ENCODE assay signal across 8 mouse cellular contexts in the genomic region with DNA sequence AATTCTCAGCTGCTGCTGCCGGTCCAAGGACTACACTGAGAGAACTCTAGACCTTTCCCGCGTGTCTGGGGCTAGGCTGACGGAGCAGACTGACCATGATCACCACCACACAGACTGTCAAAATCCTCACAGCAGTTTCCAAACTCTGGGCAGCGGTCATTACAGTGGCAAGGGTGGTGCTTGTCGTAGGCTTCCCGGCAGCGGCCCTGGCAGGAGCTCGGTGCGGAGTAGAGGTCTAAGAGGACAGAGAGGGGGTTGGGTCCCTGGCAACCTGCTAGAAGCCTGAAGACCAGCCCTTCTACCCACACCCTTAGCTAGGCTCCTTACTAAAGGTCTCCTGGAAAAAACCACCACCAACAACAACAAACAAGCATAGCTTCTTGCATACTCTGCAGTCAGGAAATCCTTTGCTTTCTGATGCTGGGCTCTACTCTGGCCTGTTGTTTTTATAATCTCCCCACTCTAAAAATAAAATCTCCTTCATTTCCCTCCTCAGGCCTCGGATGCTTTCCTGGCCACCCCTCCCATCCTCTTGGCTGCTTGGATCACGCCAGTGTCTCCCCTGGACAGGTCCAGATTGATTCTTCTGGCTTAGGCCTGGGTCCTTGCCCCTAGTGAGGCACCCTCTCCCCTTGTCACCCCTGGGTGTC. TPM values are rescaled to one million over a fixed set of nuclear protein-coding genes. Genes with fewer than 3 reads are reported as not detected.
DNase-seq lines count a peak whose midpoint lies in the region; ATAC-seq and TF ChIP-seq lines count a peak whose summit lies in the region.

No protein-coding gene starts in this region.

- H3K9me3 ChIP-seq in embryonic facial prominence, embryonic 12.5 days: no peaks in the 10 kb centered on the region
- H3K9me3 ChIP-seq in lung, postnatal 0 days (ENCODE audit: low read length): no peaks in the 10 kb centered on the region
- no peaks in the 10 kb centered on the region for H3K9me3 ChIP-seq in hindbrain, embryonic 11.5 days (ENCODE audit: control insufficient read depth, low read length)

- intact Hi-C loops in heart, postnatal 10 days (cut with DNase I): loop anchor here (2.0 kb wide), 1 partner anchor 47 kb away; the partner anchor contains the start of gene Rapgef3

- TF ChIP-seq CTCF in layer of hippocampus, adult 2 months (conservative IDR thresholded peaks at IDR 0.05): no peak
- TF ChIP-seq CTCF in lung, postnatal 0 days (IDR thresholded peaks at IDR 0.05): no peak

- H3K27ac ChIP-seq in layer of hippocampus, adult 2 months: peak overlapping the region; percentile 78
- H3K27ac ChIP-seq in embryonic facial prominence, embryonic 12.5 days: peak overlapping the region; percentile 23; the same call in 1 of the 2 replicates
- peak overlapping the region; percentile 81 for H3K27ac ChIP-seq in lung, postnatal 0 days (ENCODE audit: low read length)
- no peak overlapping the region for H3K27ac ChIP-seq in hindbrain, embryonic 11.5 days (ENCODE audit: low read depth, low read length)

- no peak overlapping the region for H3K4me2 ChIP-seq in embryonic facial prominence, embryonic 12.5 days (replicated peaks)
- H3K4me2 ChIP-seq in lung, postnatal 0 days (replicated peaks; ENCODE audit: low read depth, low read length): no peak overlapping the region
- no peak overlapping the region for H3K4me2 ChIP-seq in hindbrain, embryonic 11.5 days (replicated peaks; ENCODE audit: low read depth, low read length)

- DNase-seq in layer of hippocampus, adult 2 months (ENCODE audit: low spot score in 2 of 2): no peak
- DNase-seq in layer of hippocampus, postnatal 25 days (ENCODE audit: extremely low spot score in 1 of 2, low spot score in 1 of 2): no peak
- peak; percentile 43 to 49 for DNase-seq in heart, postnatal 10 days
- DNase-seq in lung, postnatal 0 days (ENCODE audit: low spot score): peak; percentile 48
- no peak for DNase-seq in right cerebral cortex, adult 2 months (ENCODE audit: low spot score in 2 of 2)
- no peak for DNase-seq in hindbrain, embryonic 11.5 days (ENCODE audit: low spot score)
- DNase-seq in cerebellum, adult 8-10 months: no peak

- no peaks in the 10 kb centered on the region for H3K27me3 ChIP-seq in embryonic facial prominence, embryonic 12.5 days
- H3K27me3 ChIP-seq in lung, postnatal 0 days (replicated peaks; ENCODE audit: insufficient read depth, low read length): no peaks in the 10 kb centered on the region
- H3K27me3 ChIP-seq in hindbrain, embryonic 11.5 days (ENCODE audit: control insufficient read depth, insufficient read depth, low read length): no peaks in the 10 kb centered on the region

- H3K4me3 ChIP-seq in layer of hippocampus, adult 2 months: no peak overlapping the region
- H3K4me3 ChIP-seq in embryonic facial prominence, embryonic 12.5 days: no peak overlapping the region
- no peak overlapping the region for H3K4me3 ChIP-seq in lung, postnatal 0 days (ENCODE audit: low read depth, low read length)
- no peak overlapping the region for H3K4me3 ChIP-seq in hindbrain, embryonic 11.5 days (ENCODE audit: low read depth, low read length)

- peak; percentile 60 for TF ChIP-seq EP300 in lung, postnatal 0 days (IDR thresholded peaks at IDR 0.05)

- H3K4me1 ChIP-seq in embryonic facial prominence, embryonic 12.5 days: peaks cover 9% of the 10 kb centered on the region
- peaks cover 9% of the 10 kb centered on the region for H3K4me1 ChIP-seq in lung, postnatal 0 days (ENCODE audit: insufficient read depth, low read depth, low read length)
- H3K4me1 ChIP-seq in hindbrain, embryonic 11.5 days (replicated peaks; ENCODE audit: control insufficient read depth, insufficient read depth, low read length): no peaks in the 10 kb centered on the region

- H3K9ac ChIP-seq in embryonic facial prominence, embryonic 12.5 days: no peak overlapping the region
- H3K9ac ChIP-seq in lung, postnatal 0 days (replicated peaks; ENCODE audit: low read depth): no peak overlapping the region
- H3K9ac ChIP-seq in hindbrain, embryonic 11.5 days (ENCODE audit: low read depth, low read length): no peak overlapping the region

- no peak for ATAC-seq in embryonic facial prominence, embryonic 12.5 days (ENCODE audit: insufficient number of reproducible peaks, insufficient read depth, low FRiP score, low TSS enrichment)
- peak; percentile 67 for ATAC-seq in lung, postnatal 0 days
- ATAC-seq in hindbrain, embryonic 11.5 days (ENCODE audit: low FRiP score): no peak

- no peaks in the 10 kb centered on the region for H3K36me3 ChIP-seq in embryonic facial prominence, embryonic 12.5 days
- no peaks in the 10 kb centered on the region for H3K36me3 ChIP-seq in lung, postnatal 0 days (ENCODE audit: insufficient read depth, low read length)
- H3K36me3 ChIP-seq in hindbrain, embryonic 11.5 days (ENCODE audit: control insufficient read depth, insufficient read depth, low read length): no peaks in the 10 kb centered on the region

- WGBS in embryonic facial prominence, embryonic 12.5 days: 79% methylated on average over 12 of the region's 12 CpGs
- WGBS in lung, postnatal 0 days: 64% methylated on average over 12 of the region's 12 CpGs
- 80% methylated on average over 12 of the region's 12 CpGs for WGBS in hindbrain, embryonic 11.5 days

RNA-seq across cellular contexts. Expression of gene Endou, which starts 11.0 kb away (rescaled TPM):
- under 1 TPM; 0.59 to 0.96 TPM for total RNA-seq in layer of hippocampus, adult 2 months (2021)
- total RNA-seq in layer of hippocampus, postnatal 25 days (2021): under 1 TPM; 0.59 to 0.71 TPM
- 0.09 and 0.33 TPM in 2 replicates for polyA plus RNA-seq in embryonic facial prominence, embryonic 12.5 days (2016; fragmentation: Nextera tagmentation; extraction: Ambion mirVana)
- 1 to 10 TPM; 3.8 to 4.0 TPM for total RNA-seq in heart, postnatal 10 days (2021)
- 2.1 and 2.9 TPM in 2 replicates for polyA plus RNA-seq in lung, postnatal 0 days (2015; fragmentation: Nextera tagmentation; extraction: Ambion mirVana)
- 0.11 TPM in 1 of 2 replicates, not detected in the other for polyA plus RNA-seq in hindbrain, embryonic 11.5 days (2014; fragmentation: Nextera tagmentation; extraction: Ambion mirVana)

RNA-seq across cellular contexts. Expression of gene Rpap3, which starts 14.5 kb away (rescaled TPM):
- total RNA-seq in layer of hippocampus, adult 2 months (2021): 10 to 100 TPM; 25.6 to 25.9 TPM
- 10 to 100 TPM; 23.7 to 24.9 TPM for total RNA-seq in layer of hippocampus, postnatal 25 days (2021)
- polyA plus RNA-seq in embryonic facial prominence, embryonic 12.5 days (2016; fragmentation: Nextera tagmentation; extraction: Ambion mirVana): 34.3 and 38.0 TPM in 2 replicates
- 10 to 100 TPM; 14.1 to 15.2 TPM for total RNA-seq in heart, postnatal 10 days (2021)
- 14.3 and 15.5 TPM in 2 replicates for polyA plus RNA-seq in lung, postnatal 0 days (2015; fragmentation: Nextera tagmentation; extraction: Ambion mirVana)
- 44.1 and 49.2 TPM in 2 replicates for polyA plus RNA-seq in hindbrain, embryonic 11.5 days (2014; fragmentation: Nextera tagmentation; extraction: Ambion mirVana)

RNA-seq across cellular contexts. Expression of gene Rapgef3, which starts 47.6 kb away (rescaled TPM):
- 10 to 100 TPM; 45.5 to 46.8 TPM for total RNA-seq in layer of hippocampus, adult 2 months (2021)
- total RNA-seq in layer of hippocampus, postnatal 25 days (2021): 10 to 100 TPM; 36.3 to 40.3 TPM
- polyA plus RNA-seq in embryonic facial prominence, embryonic 12.5 days (2016; fragmentation: Nextera tagmentation; extraction: Ambion mirVana): 10.5 and 10.8 TPM in 2 replicates
- 10 to 100 TPM; 29.2 to 30.7 TPM for total RNA-seq in heart, postnatal 10 days (2021)
- polyA plus RNA-seq in lung, postnatal 0 days (2015; fragmentation: Nextera tagmentation; extraction: Ambion mirVana): 18.7 and 25.5 TPM in 2 replicates
- 3.6 and 4.0 TPM in 2 replicates for polyA plus RNA-seq in hindbrain, embryonic 11.5 days (2014; fragmentation: Nextera tagmentation; extraction: Ambion mirVana)

RNA-seq across cellular contexts. Expression of gene Slc48a1, which starts 58.2 kb away (rescaled TPM):
- 100 to 1,000 TPM; 133 to 135 TPM for total RNA-seq in layer of hippocampus, adult 2 months (2021)
- total RNA-seq in layer of hippocampus, postnatal 25 days (2021): 100 to 1,000 TPM; 151 to 169 TPM
- polyA plus RNA-seq in embryonic facial prominence, embryonic 12.5 days (2016; fragmentation: Nextera tagmentation; extraction: Ambion mirVana): 29.4 and 32.6 TPM in 2 replicates
- total RNA-seq in heart, postnatal 10 days (2021): 10 to 100 TPM; 62.0 to 71.0 TPM
- 69.5 and 75.7 TPM in 2 replicates for polyA plus RNA-seq in lung, postnatal 0 days (2015; fragmentation: Nextera tagmentation; extraction: Ambion mirVana)
- polyA plus RNA-seq in hindbrain, embryonic 11.5 days (2014; fragmentation: Nextera tagmentation; extraction: Ambion mirVana): 28.1 and 28.4 TPM in 2 replicates

Comparison
In these comparisons a context has a peak if more than half of its experiments do, and no peak if none do; other contexts are left out.
1. DNase-seq: peak in heart, postnatal 10 days (2 of 2) and lung, postnatal 0 days (single experiment); none in layer of hippocampus, adult 2 months (0 of 2), layer of hippocampus, postnatal 25 days (0 of 2), right cerebral cortex, adult 2 months (0 of 2), hindbrain, embryonic 11.5 days (single experiment) and cerebellum, adult 8-10 months (single experiment).